Mouse (Mus musculus) stomach, embryonic 14.5 days (tissue): ENCODE results near the gene Bin2. TPM values are rescaled to one million over a fixed set of nuclear protein-coding genes. Genes with fewer than 3 reads are reported as not detected.

Source experiments
- ATAC-seq: fragments of 200-750 bp; cut with Nextera tagmentation; 2 replicates; pipeline ENCODE4 v1.8.0; 2017; ENCODE audit warnings: low read depth, moderate TSS enrichment; ENCODE audit not compliant: insufficient number of reproducible peaks, insufficient read depth, low FRiP score
- H3K27ac ChIP-seq: fragments of 300-500 bp; sonication (generic); 2 replicates; pipeline ENCODE4 v1.5.1; 2014; ENCODE audit warnings: mild to moderate bottlenecking, low read length, moderate library complexity, mixed read lengths
- H3K27me3 ChIP-seq: fragments of 300-500 bp; sonication (generic); 2 replicates; pipeline ENCODE4 v1.6.1; 2014; ENCODE audit warnings: low read length, control low read depth, mixed read lengths; ENCODE audit not compliant: control insufficient read depth, insufficient read depth
- H3K36me3 ChIP-seq: fragments of 300-500 bp; sonication (generic); 2 replicates; pipeline ENCODE4 v1.6.1; 2014; ENCODE audit warnings: mild to moderate bottlenecking, control low read depth, low read length, moderate library complexity, mixed read lengths; ENCODE audit not compliant: control insufficient read depth, insufficient read depth
- H3K4me1 ChIP-seq: fragments of 300-500 bp; sonication (generic); 2 replicates; pipeline ENCODE4 v1.6.1; 2014; ENCODE audit warnings: low read length, control low read depth, mixed read lengths; ENCODE audit not compliant: control insufficient read depth, insufficient read depth
- H3K4me2 ChIP-seq: fragments of 300-500 bp; sonication (generic); replicated peaks from 2 replicates; pipeline ENCODE4 v1.6.1; 2014; ENCODE audit warnings: low read depth, low read length, control low read depth
- H3K4me3 ChIP-seq: fragments of 300-500 bp; sonication (generic); 2 replicates; pipeline ENCODE4 v1.5.1; 2014; ENCODE audit warnings: low read depth, low read length, control low read depth
- H3K9ac ChIP-seq: fragments of 300-500 bp; sonication (generic); replicated peaks from 2 replicates; pipeline ENCODE4 v1.6.1; 2014; ENCODE audit warnings: low read depth, mild to moderate bottlenecking, control low read depth, low read length, moderate library complexity, mixed read lengths
- H3K9me3 ChIP-seq: fragments of 300-500 bp; sonication (generic); 2 replicates; pipeline ENCODE4 v1.6.1; 2016; ENCODE audit warnings: low read depth, low read length, control low read depth; ENCODE audit not compliant: control insufficient read depth
- WGBS: fragments of 180-500 bp; shearing (Covaris S2); extraction: QIAGEN DNeasy Blood & Tissue Kit; methylation state at CpG from one replicate; pipeline ENCODE4 v1.1.7; 2014; 5-methylcytosine and 5-hydroxymethylcytosine counted together
- microRNA-seq: library from miRNA; unstranded; fragments of <30 nt; microRNA quantifications from one replicate; pipeline ENCODE4, GENCODE M21; 2016
- polyA plus RNA-seq: library from polyadenylated mRNA; unstranded; fragments of >200 nt; fragmentation: Nextera tagmentation; extraction: Ambion mirVana; gene quantifications from 2 replicates; pipeline ENCODE4 v1.2.1, GENCODE M21; 2014

Bin2 gene
- polyA plus RNA-seq, 1 experiment from 2014 or later: 6.6 TPM

GRCm38 (mm10) chr15:100592817-100593216, 76.5 kb downstream of the Bin2 start:
- H3K36me3 ChIP-seq: no peaks in the 10 kb centered on the region
- H3K9me3 ChIP-seq: no peaks in the 10 kb centered on the region
- no peaks in the 10 kb centered on the region for H3K4me1 ChIP-seq
- ATAC-seq: no peak
- H3K27ac ChIP-seq: no peak overlapping the region
- H3K4me2 ChIP-seq: no peak overlapping the region
- H3K9ac ChIP-seq: no peak overlapping the region
- WGBS: 83% methylated on average over 6 of the region's 6 CpGs
- H3K27me3 ChIP-seq: no peaks in the 10 kb centered on the region
- no peak overlapping the region for H3K4me3 ChIP-seq

Small RNAs within 50 kb of the gene (microRNA-seq; reads per million reads assigned to microRNA genes)
- gene Mir6961: not detected

Other genes with a start within 250 kb of the Bin2 start
- gene Gm5475, start 247.4 kb downstream of the Bin2 start, polyA plus RNA-seq: not detected in 2 replicates
- 13.5 and 18.2 TPM in 2 replicates for gene Slc11a2, start 244.5 kb downstream of the Bin2 start, polyA plus RNA-seq
- gene Letmd1, start 200.5 kb downstream of the Bin2 start, polyA plus RNA-seq: 29.8 and 30.4 TPM in 2 replicates
- 12.0 and 12.6 TPM in 2 replicates for gene Csrnp2, start 174.1 kb downstream of the Bin2 start, polyA plus RNA-seq
- 26.5 and 30.1 TPM in 2 replicates for gene Tfcp2, start 117.5 kb downstream of the Bin2 start, polyA plus RNA-seq
- 9.3 and 9.6 TPM in 2 replicates for gene Pou6f1, start 69.6 kb downstream of the Bin2 start, polyA plus RNA-seq
- 232 and 245 TPM in 2 replicates for gene Dazap2, start 54.2 kb downstream of the Bin2 start, polyA plus RNA-seq
- gene Smagp, start 32.6 kb downstream of the Bin2 start, polyA plus RNA-seq: 33.3 and 36.8 TPM in 2 replicates
- gene Cela1, start 18.4 kb upstream of the Bin2 start, polyA plus RNA-seq: 6.2 and 25.7 TPM in 2 replicates
- 3.0 and 3.3 TPM in 2 replicates for gene Galnt6, start 59.8 kb upstream of the Bin2 start, polyA plus RNA-seq
- gene Slc4a8, start 92.2 kb upstream of the Bin2 start, polyA plus RNA-seq: 5.6 and 5.7 TPM in 2 replicates
- 3.6 and 5.7 TPM in 2 replicates for gene Scn8a, start 200.3 kb upstream of the Bin2 start, polyA plus RNA-seq